Mouse (Mus musculus): ENCODE results near the gene Gaa.
A peak's percentile ranks its signal among the peaks of the same experiment; 100 is the strongest.
"Not testable (repeated sequence)": the region's sequence is repeated elsewhere in the genome, so short reads cannot be mapped to it uniquely, and the experiment has no call there.

Gene Gaa

DNA sequence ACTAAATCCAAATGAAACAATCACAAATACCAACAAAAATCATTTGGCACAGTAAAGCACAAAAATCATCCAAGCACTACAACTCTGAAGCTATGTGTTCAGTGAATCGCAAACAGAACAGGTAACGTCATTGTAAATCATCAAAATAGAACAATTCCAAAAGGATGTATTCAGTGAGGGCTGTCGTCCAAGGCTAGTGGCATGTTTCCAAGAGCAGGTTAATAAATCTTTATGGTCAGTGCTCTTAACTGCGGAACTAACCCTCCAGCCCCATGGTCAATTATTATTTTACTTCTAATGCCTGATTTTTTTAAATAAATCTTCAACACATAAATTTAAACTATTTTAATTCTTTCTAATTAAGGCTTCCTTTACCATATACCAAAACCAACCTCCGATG lies 11.1 kb upstream of the Gaa start:
- DNase-seq, result not testable (repeated sequence)

GRCm38 (mm10) chr11:119258216-119258571 lies 9.5 kb upstream of the Gaa start:
- no peak for DNase-seq

DNA sequence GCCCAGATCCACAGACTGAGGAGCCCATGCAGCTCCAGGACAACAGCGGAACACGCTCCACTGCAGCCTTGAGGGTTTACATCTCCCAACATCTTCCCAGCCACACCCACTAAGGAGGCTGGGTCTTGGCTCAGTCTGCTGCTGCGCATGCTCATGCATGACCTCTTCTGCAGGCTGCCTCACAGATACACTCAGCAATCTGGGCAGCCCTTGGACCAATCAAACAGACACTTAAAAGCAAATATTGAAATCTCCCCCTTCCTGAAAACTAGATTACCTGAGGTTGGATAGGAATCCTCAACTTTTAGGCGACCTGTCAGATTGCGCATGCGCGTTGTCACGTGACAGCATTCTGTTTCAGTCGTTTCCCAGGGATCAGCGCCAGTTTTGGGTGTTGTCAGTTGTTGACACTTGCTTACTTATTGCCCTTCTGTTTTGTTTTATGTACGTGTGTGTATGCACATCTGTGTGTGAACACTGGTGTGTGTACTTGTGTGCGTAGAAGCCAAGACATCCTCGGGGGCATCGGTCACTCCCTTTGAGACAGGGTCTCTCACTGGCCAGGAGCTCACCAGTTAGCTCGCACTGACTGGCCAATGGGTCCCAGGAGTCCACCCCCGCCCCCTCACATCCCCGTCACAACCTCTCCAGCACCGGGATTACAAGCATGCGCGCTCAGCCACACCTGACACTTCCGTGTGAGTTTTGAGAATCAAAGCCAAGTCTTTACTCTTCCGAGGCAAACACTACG lies 8.9 kb upstream of the Gaa start:
- peak; percentile 72 for DNase-seq

DNA sequence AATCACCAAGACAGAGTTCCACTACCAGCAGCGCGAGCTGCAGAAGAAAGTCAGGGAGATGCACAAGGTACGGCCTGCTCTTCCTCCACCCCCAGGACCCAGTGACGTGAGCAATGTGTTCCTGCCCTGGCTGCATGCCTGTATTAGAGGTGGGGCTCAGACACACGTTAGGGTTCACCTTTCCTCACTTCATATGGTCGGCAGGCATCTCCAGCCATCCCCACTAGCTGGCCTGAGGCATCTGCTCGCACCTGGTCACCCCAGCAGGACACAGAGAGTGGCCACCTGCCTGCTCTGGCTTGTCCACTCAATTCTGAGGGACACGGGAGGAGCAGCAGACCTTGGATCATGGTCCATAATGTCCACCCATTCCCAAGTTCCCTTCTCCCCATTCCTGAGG lies 7.7 kb upstream of the Gaa start:
- DNase-seq, result no peak

GRCm38 (mm10) chr11:119264413-119264812 lies 3.3 kb upstream of the Gaa start:
- DNase-seq, result no peak

- no peak for DNase-seq
Measured at GRCm38 (mm10) chr11:119265811-119266210, 1.9 kb upstream of the Gaa start.

GRCm38 (mm10) chr11:119267241-119267674 lies 429 bp upstream of the Gaa start:
- peak; percentile 53 for DNase-seq

- peak; percentile 78 for DNase-seq
Measured at GRCm38 (mm10) chr11:119268557-119269195, 989 bp downstream of the Gaa start.

DNA sequence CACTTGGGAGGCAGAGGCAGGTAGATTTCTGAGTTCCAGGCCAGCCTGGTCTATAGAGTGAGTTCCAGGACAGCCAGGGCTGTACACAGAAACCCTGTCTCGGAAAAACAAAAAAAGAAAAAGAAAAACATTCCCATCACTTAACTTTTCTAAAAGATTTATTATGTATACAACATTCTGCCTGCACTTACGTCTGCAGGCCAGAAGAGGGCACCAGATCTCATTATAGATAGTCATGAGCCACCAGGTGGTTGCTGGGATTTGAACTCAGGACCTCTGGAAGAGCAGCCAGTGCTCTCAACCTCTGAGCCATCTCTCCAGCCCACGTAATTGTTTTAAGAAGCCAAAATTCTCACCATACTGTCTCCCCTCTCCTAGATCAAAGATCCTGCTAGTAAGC lies 4.8 kb downstream of the Gaa start:
- not testable (repeated sequence) for DNase-seq

DNA sequence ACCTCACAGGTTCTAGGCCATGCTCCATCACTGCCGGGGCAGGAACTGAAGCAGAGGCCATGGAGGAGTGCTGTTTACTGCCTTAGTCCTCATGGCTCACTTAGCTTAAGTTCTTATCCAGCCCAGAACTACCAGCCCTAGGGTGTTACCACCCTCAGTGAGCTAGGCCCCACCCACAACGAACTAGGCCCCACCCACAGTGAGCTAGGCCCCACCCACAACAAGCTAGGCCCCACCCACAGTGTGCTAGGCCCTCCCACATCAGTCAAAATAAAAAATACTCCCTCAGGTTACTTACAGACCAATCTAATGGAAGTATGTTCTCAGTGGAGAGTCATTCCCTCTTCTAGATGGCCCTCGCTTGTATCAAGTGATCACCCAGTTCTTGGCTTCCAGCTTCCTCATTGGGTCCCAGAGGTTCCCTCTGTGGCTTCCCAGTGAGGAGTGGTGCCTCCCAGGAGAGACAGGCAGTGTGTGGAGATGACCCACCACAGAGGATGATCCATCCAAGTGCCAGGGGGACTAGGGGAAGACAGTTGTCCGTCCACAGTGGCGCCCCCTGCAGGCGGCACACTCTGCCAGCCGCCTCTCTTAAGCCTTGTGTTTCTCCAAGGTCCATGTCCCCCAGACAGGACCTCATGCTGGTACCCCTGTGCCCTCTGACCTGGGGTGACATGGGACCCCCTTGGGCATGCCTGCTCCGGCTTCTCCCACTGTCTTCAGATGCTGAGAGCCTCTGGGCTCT lies 5.7 kb downstream of the Gaa start:
- no peak for DNase-seq

DNA sequence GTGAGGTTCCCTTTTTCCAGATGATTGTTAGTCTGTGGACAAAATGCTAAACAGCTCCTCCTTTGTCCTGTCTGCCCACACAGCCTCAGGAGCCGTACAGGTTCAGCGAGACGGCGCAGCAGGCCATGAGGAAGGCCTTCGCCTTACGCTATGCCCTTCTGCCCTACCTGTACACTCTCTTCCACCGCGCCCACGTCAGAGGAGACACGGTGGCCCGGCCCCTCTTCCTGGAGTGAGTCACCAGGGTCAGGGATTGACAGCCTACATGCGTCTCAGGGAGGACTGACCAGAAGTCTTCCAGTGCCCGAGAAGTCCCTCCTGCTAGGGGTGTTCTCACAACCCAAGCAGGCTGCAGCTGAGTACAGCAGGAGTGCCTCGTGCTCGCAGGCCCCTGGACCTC lies 13.3 kb downstream of the Gaa start:
- no peak for DNase-seq

GRCm38 (mm10) chr11:119285791-119286527 lies 18.3 kb downstream of the Gaa start:
- no peak for DNase-seq

DNA sequence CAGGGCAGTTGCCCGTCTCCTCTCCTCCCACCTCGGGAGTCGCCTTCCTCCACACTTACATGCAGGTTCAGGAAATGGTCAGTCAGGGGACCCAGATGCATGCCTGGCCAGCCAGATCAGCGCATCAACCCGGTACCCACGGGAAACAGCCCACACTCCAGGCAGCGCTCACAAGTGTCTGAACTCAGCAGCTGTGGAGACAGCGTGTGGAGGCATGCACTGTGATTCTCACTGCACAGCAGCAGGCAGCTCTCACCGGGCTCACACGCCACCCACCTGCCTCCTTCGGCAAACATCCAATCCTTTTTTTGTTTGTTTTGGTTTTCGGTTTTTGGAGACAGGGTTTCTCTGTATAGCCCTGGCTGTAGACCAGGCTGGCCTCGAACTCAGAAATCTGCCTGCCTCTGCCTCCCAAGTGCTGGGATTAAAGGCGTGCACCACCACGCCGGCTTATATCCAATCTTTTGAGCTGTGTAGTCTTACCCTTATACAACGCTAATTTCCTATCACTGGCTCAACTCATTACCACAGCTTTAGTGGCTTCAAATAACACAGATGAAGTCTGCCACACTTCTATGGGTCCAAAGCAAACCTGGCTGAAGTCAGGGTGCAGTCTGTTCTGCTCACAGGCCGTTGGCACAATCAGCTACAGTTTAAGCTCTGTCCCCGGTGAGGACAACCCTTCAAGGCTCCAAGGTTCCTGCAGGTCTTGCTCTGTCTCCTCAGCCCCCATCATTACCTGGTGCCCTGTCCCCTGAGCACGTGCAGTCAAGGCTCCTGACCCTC lies 19.7 kb downstream of the Gaa start:
- no peak for DNase-seq

DNA sequence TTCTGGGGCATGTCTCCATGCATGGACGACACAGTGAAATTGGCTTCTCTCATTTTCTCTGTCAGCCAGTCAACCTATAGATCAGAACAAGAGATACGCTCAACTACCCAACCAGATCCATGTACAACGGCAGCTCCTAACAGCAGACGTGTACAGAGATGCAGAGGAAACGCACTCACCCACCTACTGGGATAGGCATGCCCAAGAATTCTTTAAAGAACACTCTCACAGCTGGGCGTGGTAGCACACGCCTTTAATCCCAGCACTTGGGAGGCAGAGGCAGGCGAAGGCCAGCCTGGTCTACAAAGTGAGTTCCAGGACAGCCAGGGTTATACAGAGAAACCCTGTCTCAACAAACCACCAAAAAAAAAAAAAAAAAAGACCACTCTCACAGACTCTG lies 25.2 kb downstream of the Gaa start:
- DNase-seq, result not testable (repeated sequence)

DNA sequence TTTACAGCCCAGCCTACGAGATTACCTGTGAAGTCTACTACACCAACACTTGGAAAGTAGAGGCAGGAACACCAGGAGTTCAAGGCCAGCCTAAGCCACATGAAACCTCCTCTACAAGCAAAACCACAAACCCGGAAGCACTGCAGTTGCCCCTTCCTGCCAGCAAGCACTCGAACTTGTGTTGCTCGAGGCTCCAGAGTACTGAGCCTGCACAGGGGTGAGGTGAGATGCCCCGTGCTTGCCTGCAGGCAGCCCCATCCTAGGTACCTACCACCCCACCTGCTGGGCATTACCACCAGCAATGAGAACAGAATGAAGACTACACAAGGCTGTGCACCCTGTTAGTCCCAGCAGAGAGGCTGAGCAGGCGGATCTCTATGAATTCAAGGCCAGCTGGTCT lies 30.3 kb downstream of the Gaa start:
- DNase-seq, result no peak

- no peak for DNase-seq
Measured at GRCm38 (mm10) chr11:119298917-119299316, 31.2 kb downstream of the Gaa start.

DNA sequence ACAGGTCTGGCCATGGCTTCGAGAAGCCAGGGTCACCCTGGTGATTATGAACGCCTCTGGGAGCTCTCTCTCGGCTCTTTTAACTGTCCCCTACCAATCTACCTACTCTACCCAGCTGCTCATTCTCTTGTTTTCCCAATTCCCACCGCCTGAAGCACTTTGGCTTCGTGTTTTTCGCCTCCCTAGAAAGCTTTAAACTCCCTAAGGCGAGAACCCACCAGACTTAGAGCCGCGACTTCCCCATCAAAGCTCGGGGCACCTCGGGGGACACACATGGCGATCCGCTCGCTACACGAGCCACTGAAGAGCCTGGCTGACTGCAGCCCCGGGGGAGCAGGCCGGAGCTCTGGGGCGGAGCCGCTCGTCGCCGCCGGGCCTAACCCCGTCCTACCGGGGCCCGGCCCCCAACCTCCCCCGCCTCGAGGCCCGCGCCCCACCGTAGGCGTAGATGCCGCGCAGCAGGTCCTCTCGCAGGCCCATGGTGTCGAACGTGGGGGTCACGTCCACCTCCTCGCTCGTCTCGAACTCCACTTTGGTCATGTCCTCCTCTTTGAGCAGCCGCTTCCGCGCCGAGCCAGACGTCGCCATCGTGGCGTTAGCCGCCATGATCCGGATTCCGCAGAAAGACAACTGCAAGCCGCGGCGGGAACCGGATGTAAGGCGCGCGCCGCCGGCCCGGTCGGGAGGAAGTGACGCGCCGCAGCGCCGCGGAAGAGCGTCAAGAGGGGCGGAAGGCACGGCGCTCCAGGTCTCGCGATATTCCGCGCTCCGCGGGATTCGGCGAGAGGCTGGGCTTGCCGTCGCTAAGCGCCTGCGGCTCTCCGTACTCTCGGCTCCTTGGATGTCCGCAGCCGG lies 31.9 kb downstream of the Gaa start, which contains the start of gene Eif4a3:
Eif4a3 (minus strand) TSS at position 699 of the 855 bp plus-strand sequence.
- peak; percentile 95 for DNase-seq

- DNase-seq, result no peak
Measured at GRCm38 (mm10) chr11:119300246-119300935, 32.7 kb downstream of the Gaa start.

DNA sequence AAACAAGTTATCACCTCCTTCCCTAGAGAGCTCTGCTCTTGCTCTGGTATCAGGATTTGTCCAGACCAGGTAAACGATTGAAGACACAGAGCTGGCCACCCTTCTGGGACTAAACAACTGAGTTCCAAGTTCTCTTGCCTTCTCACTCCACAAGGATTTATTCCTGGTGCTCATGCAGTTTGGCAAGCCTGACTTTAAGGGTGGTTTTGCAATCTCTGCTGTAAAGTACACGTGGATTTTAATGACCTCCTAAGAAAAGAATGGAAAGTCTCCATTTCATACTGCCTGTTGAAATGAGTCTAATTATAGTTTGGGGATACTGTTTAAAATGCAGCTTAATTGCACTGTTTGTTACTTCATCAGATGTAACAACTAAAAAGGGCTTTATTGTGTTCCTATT lies 33.3 kb downstream of the Gaa start:
- no peak for DNase-seq

- no peak for DNase-seq
Measured at GRCm38 (mm10) chr11:119304904-119305712, 37.4 kb downstream of the Gaa start.

Data from right cerebral cortex, adult 18-20 months (tissue).